Mouse (Mus musculus): ENCODE data around the gene Fam98b.

The Fam98b gene

GRCm38 (mm10) chr2:117303391-117304350 is 54.1 kb downstream of the Fam98b start:
- DNase-seq, result peak in 1 of 2 experiments; percentile 8

- DNase-seq, result no peak
These were observed 55.4 kb downstream of the Fam98b start for GRCm38 (mm10) chr2:117304941-117305340.

- no peak for DNase-seq
These were observed 58.4 kb downstream of the Fam98b start for GRCm38 (mm10) chr2:117307959-117308358.

GRCm38 (mm10) chr2:117309046-117309445 is 59.5 kb downstream of the Fam98b start:
- no peak for DNase-seq

DNA sequence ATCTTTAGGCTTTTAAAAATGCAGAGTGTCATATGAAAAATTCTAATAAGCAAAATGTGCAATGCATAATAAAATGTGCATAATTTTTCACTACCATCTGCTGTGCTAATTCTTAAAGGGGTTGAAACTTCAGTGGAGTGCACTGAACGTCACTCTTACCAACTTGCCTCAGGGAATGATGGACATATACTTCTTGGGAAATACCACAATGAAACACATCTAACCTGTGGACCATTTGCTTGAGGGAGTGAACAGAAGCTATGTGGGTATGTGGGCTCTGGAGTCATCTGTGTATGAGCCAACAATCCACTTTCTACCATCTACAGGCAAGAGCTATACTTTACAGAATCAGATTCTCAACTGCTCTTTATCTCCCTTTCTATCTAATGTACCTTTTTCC is 61.8 kb downstream of the Fam98b start:
- no peak for DNase-seq

DNA sequence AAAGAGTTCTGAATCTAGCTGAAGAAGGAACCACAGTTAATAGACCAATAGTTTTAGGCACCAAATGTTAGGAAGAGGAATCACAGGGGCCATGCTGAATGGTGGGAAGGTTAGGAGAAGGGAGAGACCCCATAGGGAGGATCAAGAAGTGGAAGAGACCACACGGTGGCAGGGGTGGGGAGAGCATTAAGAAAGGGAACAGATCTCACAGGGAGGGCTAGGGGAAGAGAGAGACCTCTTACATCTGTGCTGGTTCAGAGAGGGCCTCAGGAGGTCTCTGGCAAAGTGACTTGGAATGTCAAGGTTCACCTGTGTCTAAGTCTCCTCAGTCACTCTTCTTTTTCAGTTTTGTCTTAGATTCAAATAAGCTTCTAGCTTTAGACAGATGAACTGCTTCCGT is 62.5 kb downstream of the Fam98b start:
- no peak for DNase-seq

DNA sequence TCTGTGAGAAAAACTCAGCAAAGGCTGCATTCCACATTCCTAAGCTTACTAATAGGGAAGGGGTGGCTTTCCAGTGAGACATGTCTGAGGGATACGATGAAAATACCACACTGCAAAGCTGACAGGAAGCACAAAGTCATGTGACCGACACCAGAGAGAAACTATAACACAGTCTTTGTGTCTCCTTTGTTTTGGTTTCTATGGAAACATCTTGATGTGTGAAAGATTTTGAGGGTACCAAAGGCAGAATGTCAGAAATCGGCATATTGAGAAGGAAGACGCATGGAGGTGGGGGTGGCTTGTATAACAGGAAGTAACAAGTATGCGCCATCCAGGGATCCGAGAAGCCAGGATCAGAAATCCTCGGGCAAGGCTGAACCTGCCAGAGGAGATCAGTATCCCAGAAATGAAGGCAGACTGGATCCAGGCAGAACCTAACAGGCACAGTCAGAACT is 62.9 kb downstream of the Fam98b start:
- no peak for DNase-seq

DNA sequence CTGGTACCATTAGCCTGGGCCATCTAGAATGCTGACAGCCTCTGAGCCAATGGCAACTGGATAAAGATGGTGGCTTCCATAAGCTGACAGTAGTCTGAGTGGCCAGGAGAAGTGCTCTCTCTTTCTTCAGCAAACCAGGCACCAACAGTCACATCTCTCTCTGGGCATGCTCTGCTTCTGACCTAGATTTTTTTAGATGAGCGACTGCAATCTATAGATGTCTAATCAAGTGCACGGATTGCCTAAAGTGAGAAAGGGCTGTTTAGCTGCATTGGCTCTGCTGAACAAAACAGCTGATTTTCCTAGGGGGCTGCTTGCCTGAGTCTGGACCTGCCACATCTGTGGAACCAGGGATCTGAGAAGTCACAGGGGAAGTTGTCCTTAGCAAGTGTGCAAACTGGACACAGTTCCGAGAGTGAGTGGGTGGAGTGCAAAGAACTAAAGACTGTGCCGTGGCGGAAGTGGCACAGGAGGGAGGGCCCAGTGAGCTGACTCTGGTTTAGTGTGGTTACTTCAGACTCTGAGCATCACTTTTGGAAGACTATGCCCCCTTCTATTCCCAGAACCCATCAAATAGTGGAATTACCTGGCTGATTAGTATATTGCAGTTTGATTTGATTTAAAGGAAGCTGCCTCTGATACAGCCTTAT is 64.2 kb downstream of the Fam98b start:
- no peak for DNase-seq

GRCm38 (mm10) chr2:117318991-117319390 is 69.5 kb downstream of the Fam98b start:
- no peak for DNase-seq
